Mouse (Mus musculus): ENCODE results near the gene Lsm14a. TPM values are rescaled to one million over a fixed set of nuclear protein-coding genes. Genes with fewer than 3 reads are reported as not detected.

Gene Lsm14a
- polyA plus RNA-seq, 1 experiment = 25.3 TPM

DNA sequence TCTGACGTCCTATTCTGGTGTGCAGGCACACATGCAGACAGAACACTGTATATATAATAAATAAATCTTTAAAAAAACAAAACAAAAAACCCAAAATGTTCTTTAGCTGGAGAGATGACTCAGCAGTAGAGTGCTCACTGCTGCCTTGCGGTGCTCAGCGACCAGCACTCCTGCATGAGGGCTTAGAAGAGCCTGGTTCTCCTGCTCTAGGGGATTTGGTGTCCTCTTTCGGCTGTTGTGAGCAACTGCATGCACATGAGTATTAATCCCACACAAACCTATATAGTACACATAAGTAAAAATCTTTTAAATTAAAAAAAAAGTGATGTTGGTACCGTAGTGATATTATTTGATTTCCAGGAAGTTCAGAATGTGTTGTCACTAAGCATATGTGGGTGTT, 5.7 kb upstream of the Lsm14a start:
- H3K27me3 ChIP-seq (ENCODE audit: control insufficient read depth, insufficient read depth, low read length) = no peaks in the 10 kb centered on the region
- H3K36me3 ChIP-seq (ENCODE audit: control insufficient read depth, insufficient read depth, low read length) = no peaks in the 10 kb centered on the region
- WGBS = 66% methylated on average over 5 of the region's 5 CpGs
- H3K27ac ChIP-seq (ENCODE audit: insufficient read depth, low read depth, low read length) = no peak overlapping the region
- no peak overlapping the region for H3K4me3 ChIP-seq (ENCODE audit: low read depth, low read length)
- no peaks in the 10 kb centered on the region for H3K4me1 ChIP-seq (ENCODE audit: control insufficient read depth, insufficient read depth, insufficient read length, low read length)
- TF ChIP-seq POLR2A (IDR thresholded peaks at IDR 0.05; ENCODE audit: low read depth, low read length) (no peak), CTCF (IDR thresholded peaks at IDR 0.05; ENCODE audit: extremely low read depth, insufficient read length, insufficient replicate concordance, low read depth, low read length) (no peak)

DNA sequence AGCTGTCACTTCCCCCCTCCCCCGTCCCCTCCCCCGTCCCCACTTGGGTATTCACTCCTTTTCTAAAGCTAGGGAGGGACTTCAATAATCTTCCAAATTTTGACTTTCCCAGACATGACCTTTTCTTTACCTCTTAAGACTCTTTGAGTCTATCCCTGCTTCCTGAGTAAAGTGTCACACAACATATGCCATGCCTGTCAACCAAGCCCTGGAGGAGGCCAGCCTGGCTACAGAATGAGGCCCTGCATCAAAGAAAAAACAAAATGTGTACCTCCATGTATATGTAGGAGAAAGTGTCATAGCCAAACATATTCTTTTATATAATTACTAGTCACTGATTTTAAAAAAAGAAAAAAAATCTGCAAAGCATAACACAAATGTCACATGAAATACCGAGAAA, 3.7 kb upstream of the Lsm14a start:
- H3K4me1 ChIP-seq (ENCODE audit: control insufficient read depth, insufficient read depth, insufficient read length, low read length) = no peaks in the 10 kb centered on the region
- TF ChIP-seq POLR2A (IDR thresholded peaks at IDR 0.05; ENCODE audit: low read depth, low read length) = no peak
- no peak for TF ChIP-seq CTCF (IDR thresholded peaks at IDR 0.05; ENCODE audit: extremely low read depth, insufficient read length, insufficient replicate concordance, low read depth, low read length)
- no peaks in the 10 kb centered on the region for H3K27me3 ChIP-seq (ENCODE audit: control insufficient read depth, insufficient read depth, low read length)
- no peak overlapping the region for H3K4me3 ChIP-seq (ENCODE audit: low read depth, low read length)
- 95% methylated on average over 3 of the region's 3 CpGs for WGBS
- no peaks in the 10 kb centered on the region for H3K36me3 ChIP-seq (ENCODE audit: control insufficient read depth, insufficient read depth, low read length)
- H3K27ac ChIP-seq (ENCODE audit: insufficient read depth, low read depth, low read length) = no peak overlapping the region

DNA sequence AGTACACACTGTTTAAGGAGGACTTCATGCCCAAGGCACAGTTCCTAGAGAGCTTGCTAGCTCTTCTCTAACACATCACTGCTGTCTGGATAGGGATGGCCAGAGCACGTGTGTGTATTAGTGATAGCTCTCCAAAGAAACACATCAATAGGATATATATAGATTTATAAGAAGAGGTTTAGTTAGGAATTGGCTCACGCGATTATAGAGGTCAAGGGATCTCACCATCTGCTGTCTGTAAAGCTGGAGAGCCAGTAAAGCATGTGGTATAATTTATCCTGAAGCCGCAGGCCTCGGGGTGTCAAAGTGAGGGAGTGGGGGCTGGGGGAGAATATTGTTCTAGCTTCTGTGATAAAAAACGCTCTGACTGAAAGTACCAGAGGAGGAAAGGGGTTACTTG, 2.6 kb upstream of the Lsm14a start:
- Histone ChIP-seq H3K27ac (ENCODE audit: insufficient read depth, low read depth, low read length) (no peak overlapping the region), H3K36me3 (ENCODE audit: control insufficient read depth, insufficient read depth, low read length) (no peaks in the 10 kb centered on the region), H3K4me3 (ENCODE audit: low read depth, low read length) (no peak overlapping the region), H3K27me3 (ENCODE audit: control insufficient read depth, insufficient read depth, low read length) (no peaks in the 10 kb centered on the region), H3K4me1 (ENCODE audit: control insufficient read depth, insufficient read depth, insufficient read length, low read length) (peaks cover 3% of the 10 kb centered on the region)
- WGBS = 86% methylated on average over 6 of the region's 6 CpGs
- TF ChIP-seq POLR2A (IDR thresholded peaks at IDR 0.05; ENCODE audit: low read depth, low read length) (no peak), CTCF (IDR thresholded peaks at IDR 0.05; ENCODE audit: extremely low read depth, insufficient read length, insufficient replicate concordance, low read depth, low read length) (no peak)

DNA sequence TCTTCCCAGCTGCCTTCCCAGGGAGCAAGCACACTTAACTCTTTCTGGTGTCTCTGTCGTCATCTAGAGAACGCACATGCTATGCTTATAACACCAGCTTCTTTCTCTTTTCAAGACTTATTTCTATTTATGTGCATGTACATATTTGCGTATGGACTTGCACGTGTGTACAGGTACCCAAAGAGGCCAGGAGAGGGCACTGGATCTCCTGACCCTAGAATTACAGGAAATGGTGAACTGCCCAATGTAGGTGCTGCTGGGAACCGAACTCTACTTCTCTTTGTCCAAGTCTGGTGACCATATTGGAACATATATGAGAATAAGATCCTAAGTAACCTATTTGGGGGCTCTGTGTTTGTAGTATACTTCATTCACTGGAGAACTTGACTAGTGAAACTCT, 1.5 kb upstream of the Lsm14a start:
- H3K4me1 ChIP-seq (ENCODE audit: control insufficient read depth, insufficient read depth, insufficient read length, low read length) = peaks cover 6% of the 10 kb centered on the region
- no peak for TF ChIP-seq CTCF (IDR thresholded peaks at IDR 0.05; ENCODE audit: extremely low read depth, insufficient read length, insufficient replicate concordance, low read depth, low read length)
- no peak for TF ChIP-seq POLR2A (IDR thresholded peaks at IDR 0.05; ENCODE audit: low read depth, low read length)
- no peak overlapping the region for H3K4me3 ChIP-seq (ENCODE audit: low read depth, low read length)
- no peaks in the 10 kb centered on the region for H3K27me3 ChIP-seq (ENCODE audit: control insufficient read depth, insufficient read depth, low read length)
- H3K27ac ChIP-seq (ENCODE audit: insufficient read depth, low read depth, low read length) = no peak overlapping the region
- no peaks in the 10 kb centered on the region for H3K36me3 ChIP-seq (ENCODE audit: control insufficient read depth, insufficient read depth, low read length)
- 87% methylated on average over 5 of the region's 5 CpGs for WGBS

DNA sequence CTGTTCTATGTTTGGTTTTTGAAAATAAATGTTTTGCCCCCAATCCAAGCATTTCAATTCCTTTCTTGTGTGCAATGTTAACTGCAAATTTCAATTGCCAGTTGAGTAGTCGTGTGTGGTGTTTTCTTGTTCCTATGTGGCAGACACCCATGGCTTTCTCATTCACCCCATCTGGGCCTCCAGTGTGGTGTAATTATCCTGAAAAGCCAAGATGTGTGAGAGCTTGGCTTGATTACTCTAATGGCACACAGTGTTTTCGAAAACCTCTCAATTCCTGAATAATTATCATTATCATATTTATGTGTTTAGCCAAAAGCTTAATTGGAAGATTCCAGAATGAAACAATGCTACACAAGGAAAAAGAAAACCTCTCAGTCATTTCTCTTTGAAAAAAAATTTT, 976 bp upstream of the Lsm14a start:
- TF ChIP-seq CTCF (IDR thresholded peaks at IDR 0.05; ENCODE audit: extremely low read depth, insufficient read length, insufficient replicate concordance, low read depth, low read length) = no peak
- TF ChIP-seq POLR2A (IDR thresholded peaks at IDR 0.05; ENCODE audit: low read depth, low read length) = no peak
- Histone ChIP-seq H3K4me1 (ENCODE audit: control insufficient read depth, insufficient read depth, insufficient read length, low read length) (peaks cover 6% of the 10 kb centered on the region), H3K36me3 (ENCODE audit: control insufficient read depth, insufficient read depth, low read length) (no peaks in the 10 kb centered on the region), H3K4me3 (ENCODE audit: low read depth, low read length) (no peak overlapping the region), H3K27me3 (ENCODE audit: control insufficient read depth, insufficient read depth, low read length) (no peaks in the 10 kb centered on the region), H3K27ac (ENCODE audit: insufficient read depth, low read depth, low read length) (no peak overlapping the region)
- 85% methylated on average over 2 of the region's 2 CpGs for WGBS

DNA sequence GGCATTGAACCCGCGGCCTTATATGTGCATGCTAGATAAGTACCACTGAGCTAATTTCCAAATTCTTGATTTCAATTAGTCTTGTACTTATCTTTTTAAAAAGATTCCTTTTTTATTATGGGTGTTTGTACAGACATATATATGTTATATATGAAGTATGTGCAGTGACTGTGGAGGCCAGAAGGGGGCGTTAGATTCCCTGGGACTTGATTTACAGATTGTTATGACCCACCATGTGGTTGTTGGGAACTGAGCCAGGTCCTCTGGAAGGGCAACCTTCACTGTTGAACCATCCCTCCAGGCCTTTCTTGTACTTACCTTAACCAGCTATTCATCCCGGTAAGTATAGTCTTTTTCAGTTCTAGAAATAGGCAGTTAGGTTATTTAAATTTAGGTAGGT, 780 bp downstream of the Lsm14a start:
- peaks cover 6% of the 10 kb centered on the region for H3K4me1 ChIP-seq (ENCODE audit: control insufficient read depth, insufficient read depth, insufficient read length, low read length)
- H3K27me3 ChIP-seq (ENCODE audit: control insufficient read depth, insufficient read depth, low read length) = no peaks in the 10 kb centered on the region
- H3K36me3 ChIP-seq (ENCODE audit: control insufficient read depth, insufficient read depth, low read length) = no peaks in the 10 kb centered on the region
- TF ChIP-seq POLR2A (IDR thresholded peaks at IDR 0.05; ENCODE audit: low read depth, low read length) (no peak), CTCF (IDR thresholded peaks at IDR 0.05; ENCODE audit: extremely low read depth, insufficient read length, insufficient replicate concordance, low read depth, low read length) (no peak)
- H3K27ac ChIP-seq (ENCODE audit: insufficient read depth, low read depth, low read length) = no peak overlapping the region
- H3K4me3 ChIP-seq (ENCODE audit: low read depth, low read length) = no peak overlapping the region
- 69% methylated on average over 4 of the region's 4 CpGs for WGBS

DNA sequence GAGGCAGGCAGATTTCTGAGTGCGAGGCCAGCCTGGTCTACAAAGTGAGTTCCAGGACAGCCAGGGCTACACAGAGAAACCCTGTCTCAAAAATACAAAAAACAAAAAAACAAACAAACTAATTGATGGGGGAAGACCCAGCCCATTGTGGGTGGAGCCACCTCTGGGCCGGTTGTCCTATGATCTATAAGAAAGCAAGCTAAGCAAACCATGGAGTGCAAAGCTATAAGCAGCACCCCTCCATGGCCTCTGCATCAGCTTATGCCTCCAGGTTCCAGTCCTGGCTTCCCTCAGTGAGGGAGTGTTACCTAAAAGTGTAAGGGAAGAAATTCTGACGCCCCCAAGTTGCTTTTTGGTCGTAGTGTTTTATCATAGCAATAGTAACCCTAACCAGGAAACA, 1.4 kb downstream of the Lsm14a start:
- WGBS = 75% methylated on average over 4 of the region's 4 CpGs

DNA sequence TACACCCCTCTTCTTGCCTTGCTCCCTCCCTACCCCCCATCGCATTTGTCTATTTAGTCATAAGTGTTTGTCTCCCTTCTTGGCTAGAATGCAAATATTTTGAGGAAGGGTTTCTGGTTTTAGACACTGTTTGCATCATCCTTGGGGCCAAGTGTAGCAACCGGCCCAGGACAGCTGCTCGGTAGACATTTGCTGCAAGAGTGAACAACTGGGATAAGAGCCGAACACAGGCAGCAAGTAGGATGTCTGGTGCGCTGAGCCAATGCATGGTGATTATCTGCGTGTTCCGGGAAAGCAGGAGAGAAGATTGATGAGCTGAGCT, 2.3 kb downstream of the Lsm14a start:
- Histone ChIP-seq H3K36me3 (ENCODE audit: control insufficient read depth, insufficient read depth, low read length) (no peaks in the 10 kb centered on the region), H3K4me1 (ENCODE audit: control insufficient read depth, insufficient read depth, insufficient read length, low read length) (peaks cover 6% of the 10 kb centered on the region), H3K27me3 (ENCODE audit: control insufficient read depth, insufficient read depth, low read length) (no peaks in the 10 kb centered on the region), H3K4me3 (ENCODE audit: low read depth, low read length) (no peak overlapping the region), H3K27ac (ENCODE audit: insufficient read depth, low read depth, low read length) (0 out of 2 replicates have a peak overlapping the region, but pooled peaks have one; percentile 4)
- WGBS = 58% methylated on average over 7 of the region's 7 CpGs
- no peak for TF ChIP-seq POLR2A (IDR thresholded peaks at IDR 0.05; ENCODE audit: low read depth, low read length)
- TF ChIP-seq CTCF (IDR thresholded peaks at IDR 0.05; ENCODE audit: extremely low read depth, insufficient read length, insufficient replicate concordance, low read depth, low read length) = no peak

More for the DNA sequence above, 1.4 kb downstream of the Lsm14a start:
- Histone ChIP-seq H3K27me3 (ENCODE audit: control insufficient read depth, insufficient read depth, low read length) (no peaks in the 10 kb centered on the region), H3K36me3 (ENCODE audit: control insufficient read depth, insufficient read depth, low read length) (no peaks in the 10 kb centered on the region), H3K4me1 (ENCODE audit: control insufficient read depth, insufficient read depth, insufficient read length, low read length) (peaks cover 6% of the 10 kb centered on the region), H3K27ac (ENCODE audit: insufficient read depth, low read depth, low read length) (no peak overlapping the region), H3K4me3 (ENCODE audit: low read depth, low read length) (no peak overlapping the region)
- TF ChIP-seq CTCF (IDR thresholded peaks at IDR 0.05; ENCODE audit: extremely low read depth, insufficient read length, insufficient replicate concordance, low read depth, low read length) (no peak), POLR2A (IDR thresholded peaks at IDR 0.05; ENCODE audit: low read depth, low read length) (no peak)
